Mouse (Mus musculus) monocyte, adult 5-6 weeks (primary cell): Measurements from ENCODE around the gene Olfr109. TPM values are rescaled to one million over a fixed set of nuclear protein-coding genes. Genes with fewer than 3 reads are reported as not detected.

Experiments used
- ATAC-seq: fragments of 153-309, 156-312 bp; replicated peaks from 2 replicates; pipeline ENCODE4 v1.8.0; 2017; ENCODE audit warnings: mild to moderate bottlenecking; ENCODE audit not compliant: low TSS enrichment, insufficient number of reproducible peaks, severe bottlenecking, poor library complexity, low FRiP score
- total RNA-seq: library from RNA; stranded (forward); fragments of 200-1000, 200-491, 200-594 nt; gene quantifications from 3 replicates; pipeline ENCODE4 v1.2.3, GENCODE M21; 2017

The Olfr109 gene
- total RNA-seq: not detected in 3 replicates

- ATAC-seq: no peak
Observed at GRCm38 (mm10) chr17:37458616-37459015, at the start of gene Olfr109. Gene Olfr109, plus strand, starts transcription at chr17:37458916.

GRCm38 (mm10) chr17:37413380-37413779 lies 45.3 kb upstream of the Olfr109 start:
- no peak for ATAC-seq

- ATAC-seq: no peak
Observed at GRCm38 (mm10) chr17:37445180-37445579, 13.5 kb upstream of the Olfr109 start, which contains the start of gene Olfr108. Gene Olfr108, plus strand, starts transcription at chr17:37445480.

- no peak for ATAC-seq
Observed at GRCm38 (mm10) chr17:37483452-37483851, 24.7 kb downstream of the Olfr109 start, which contains the start of gene H2-M2. Gene H2-M2, minus strand, starts transcription at chr17:37483552.

GRCm38 (mm10) chr17:37491930-37492518 lies 33.3 kb downstream of the Olfr109 start, which contains the start of gene Olfr110:
Gene Olfr110, plus strand, starts transcription at chr17:37492468.
- no peak for ATAC-seq

- ATAC-seq: no peak
Observed at GRCm38 (mm10) chr17:37507730-37508129, 49.0 kb downstream of the Olfr109 start, which contains the start of gene Olfr111. Gene Olfr111, plus strand, starts transcription at chr17:37508030.

Other genes with a start within 250 kb of the Olfr109 start
- gene Olfr95, start 245.8 kb upstream of the Olfr109 start, total RNA-seq: not detected in 3 replicates
- not detected in 3 replicates for gene Olfr96, start 238.8 kb upstream of the Olfr109 start, total RNA-seq
- not detected in 3 replicates for gene Olfr97, start 221.6 kb upstream of the Olfr109 start, total RNA-seq
- not detected in 3 replicates for gene Olfr98, start 195.2 kb upstream of the Olfr109 start, total RNA-seq
- 78.7 to 86.4 TPM (median 79.2 TPM) in 3 replicates for gene H2-M3, start 188.7 kb upstream of the Olfr109 start, total RNA-seq
- not detected in 3 replicates for gene Olfr99, start 175.5 kb upstream of the Olfr109 start, total RNA-seq
- not detected in 3 replicates for gene Olfr101, start 154.6 kb upstream of the Olfr109 start, total RNA-seq
- not detected in 3 replicates for gene Olfr102, start 141.9 kb upstream of the Olfr109 start, total RNA-seq
- not detected in 3 replicates for gene Olfr103, start 119.2 kb upstream of the Olfr109 start, total RNA-seq
- not detected in 3 replicates for gene Olfr104-ps, start 99.3 kb upstream of the Olfr109 start, total RNA-seq
- not detected in 3 replicates for gene Olfr105-ps, start 79.9 kb upstream of the Olfr109 start, total RNA-seq
- not detected in 3 replicates for gene Olfr106-ps, start 68.5 kb upstream of the Olfr109 start, total RNA-seq
- not detected in 3 replicates for gene Olfr107, start 59.7 kb upstream of the Olfr109 start, total RNA-seq
- gene Olfr108, start 13.4 kb upstream of the Olfr109 start, total RNA-seq: not detected in 3 replicates
- 0.87 to 3.0 TPM in 2 of 3 replicates, not detected in the other for gene H2-M2, start 24.6 kb downstream of the Olfr109 start, total RNA-seq
- not detected in 3 replicates for gene Olfr110, start 33.6 kb downstream of the Olfr109 start, total RNA-seq
- 0.29 TPM in 1 of 3 replicates, not detected in the others for gene Olfr111, start 49.1 kb downstream of the Olfr109 start, total RNA-seq
- gene Olfr112, start 110.5 kb downstream of the Olfr109 start, total RNA-seq: not detected in 3 replicates
- gene Olfr113, start 118.7 kb downstream of the Olfr109 start, total RNA-seq: not detected in 3 replicates
- not detected in 3 replicates for gene Olfr114, start 133.8 kb downstream of the Olfr109 start, total RNA-seq
- not detected in 3 replicates for gene Olfr115, start 168.2 kb downstream of the Olfr109 start, total RNA-seq
- gene Olfr116, start 168.3 kb downstream of the Olfr109 start, total RNA-seq: not detected in 3 replicates
- not detected in 3 replicates for gene Olfr117, start 204.9 kb downstream of the Olfr109 start, total RNA-seq
- not detected in 3 replicates for gene Olfr118, start 208.1 kb downstream of the Olfr109 start, total RNA-seq
- not detected in 3 replicates for gene Olfr119, start 237.6 kb downstream of the Olfr109 start, total RNA-seq